Mouse (Mus musculus): ENCODE measurements around the gene Kiz. TPM values are rescaled to one million over a fixed set of nuclear protein-coding genes. Genes with fewer than 3 reads are reported as not detected.

The Kiz gene
- polyA plus RNA-seq, 1 experiment from 2014 or later = 33.8 TPM

GRCm38 (mm10) chr2:146838596-146839302, 16.9 kb upstream of the Kiz start:
- Histone ChIP-seq H3K4me3 (ENCODE audit: low read depth, low read length) (peak overlapping the region; percentile 27), H3K9ac (ENCODE audit: low read depth, low read length) (peak overlapping the region; percentile 44), H3K9me3 (ENCODE audit: control insufficient read depth, low read length) (no peaks in the 10 kb centered on the region), H3K27ac (ENCODE audit: low read depth, low read length) (no peak overlapping the region), H3K4me2 (replicated peaks; ENCODE audit: low read depth, low read length) (peak overlapping the region; percentile 29), H3K27me3 (ENCODE audit: control insufficient read depth, insufficient read depth, low read length) (peaks cover 78% of the 10 kb centered on the region), H3K4me1 (replicated peaks; ENCODE audit: control insufficient read depth, insufficient read depth, low read length) (peaks cover 11% of the 10 kb centered on the region; the same call in 1 of the 2 replicates), H3K36me3 (ENCODE audit: control insufficient read depth, insufficient read depth, low read length) (no peaks in the 10 kb centered on the region)
- under 1% methylated on average over 30 of the region's 30 CpGs for WGBS
- DNase-seq (ENCODE audit: low spot score) (peak; percentile 64), ATAC-seq (ENCODE audit: low FRiP score) (no peak)

GRCm38 (mm10) chr2:146839303-146840030, 16.2 kb upstream of the Kiz start:
- 2% methylated on average over 35 of the region's 36 CpGs for WGBS
- no peaks in the 10 kb centered on the region for H3K9me3 ChIP-seq (ENCODE audit: control insufficient read depth, low read length)
- ATAC-seq (ENCODE audit: low FRiP score) = no peak
- no peak overlapping the region for H3K9ac ChIP-seq (ENCODE audit: low read depth, low read length)
- H3K4me1 ChIP-seq (replicated peaks; ENCODE audit: control insufficient read depth, insufficient read depth, low read length) = peaks cover 7% of the 10 kb centered on the region; the same call in 1 of the 2 replicates
- no peak overlapping the region for H3K27ac ChIP-seq (ENCODE audit: low read depth, low read length)
- peaks cover 79% of the 10 kb centered on the region for H3K27me3 ChIP-seq (ENCODE audit: control insufficient read depth, insufficient read depth, low read length)
- no peaks in the 10 kb centered on the region for H3K36me3 ChIP-seq (ENCODE audit: control insufficient read depth, insufficient read depth, low read length)
- H3K4me3 ChIP-seq (ENCODE audit: low read depth, low read length) = peak overlapping the region; percentile 27
- DNase-seq (ENCODE audit: low spot score) = peak; percentile 65
- H3K4me2 ChIP-seq (replicated peaks; ENCODE audit: low read depth, low read length) = peak overlapping the region; percentile 29

GRCm38 (mm10) chr2:146847863-146848262, 7.8 kb upstream of the Kiz start:
- Histone ChIP-seq H3K36me3 (ENCODE audit: control insufficient read depth, insufficient read depth, low read length) (no peaks in the 10 kb centered on the region), H3K27ac (ENCODE audit: low read depth, low read length) (no peak overlapping the region), H3K4me1 (replicated peaks; ENCODE audit: control insufficient read depth, insufficient read depth, low read length) (no peaks in the 10 kb centered on the region), H3K9ac (ENCODE audit: low read depth, low read length) (no peak overlapping the region), H3K4me3 (ENCODE audit: low read depth, low read length) (no peak overlapping the region), H3K9me3 (ENCODE audit: control insufficient read depth, low read length) (no peaks in the 10 kb centered on the region), H3K27me3 (ENCODE audit: control insufficient read depth, insufficient read depth, low read length) (peaks cover 6% of the 10 kb centered on the region; the same call in 1 of the 2 replicates), H3K4me2 (replicated peaks; ENCODE audit: low read depth, low read length) (no peak overlapping the region)
- no peak for DNase-seq (ENCODE audit: low spot score)
- ATAC-seq (ENCODE audit: low FRiP score) = no peak
- WGBS = 90% methylated on average over 2 of the region's 2 CpGs

GRCm38 (mm10) chr2:146856120-146856519, 456 bp downstream of the Kiz start:
- 3% methylated on average over 11 of the region's 11 CpGs for WGBS
- Histone ChIP-seq H3K4me2 (replicated peaks; ENCODE audit: low read depth, low read length) (peak overlapping the region; percentile 83), H3K4me1 (replicated peaks; ENCODE audit: control insufficient read depth, insufficient read depth, low read length) (no peaks in the 10 kb centered on the region), H3K4me3 (ENCODE audit: low read depth, low read length) (peak overlapping the region; percentile 67), H3K27ac (ENCODE audit: low read depth, low read length) (peak overlapping the region; percentile 66), H3K27me3 (ENCODE audit: control insufficient read depth, insufficient read depth, low read length) (no peaks in the 10 kb centered on the region), H3K36me3 (ENCODE audit: control insufficient read depth, insufficient read depth, low read length) (no peaks in the 10 kb centered on the region), H3K9me3 (ENCODE audit: control insufficient read depth, low read length) (no peaks in the 10 kb centered on the region), H3K9ac (ENCODE audit: low read depth, low read length) (peak overlapping the region; percentile 70)
- ATAC-seq (ENCODE audit: low FRiP score) = no peak
- DNase-seq (ENCODE audit: low spot score) = peak; percentile 61

- Histone ChIP-seq H3K27me3 (ENCODE audit: control insufficient read depth, insufficient read depth, low read length) (no peaks in the 10 kb centered on the region), H3K4me3 (ENCODE audit: low read depth, low read length) (no peak overlapping the region), H3K9ac (ENCODE audit: low read depth, low read length) (no peak overlapping the region), H3K4me2 (replicated peaks; ENCODE audit: low read depth, low read length) (no peak overlapping the region), H3K4me1 (replicated peaks; ENCODE audit: control insufficient read depth, insufficient read depth, low read length) (no peaks in the 10 kb centered on the region), H3K27ac (ENCODE audit: low read depth, low read length) (no peak overlapping the region), H3K36me3 (ENCODE audit: control insufficient read depth, insufficient read depth, low read length) (no peaks in the 10 kb centered on the region), H3K9me3 (ENCODE audit: control insufficient read depth, low read length) (no peaks in the 10 kb centered on the region)
- ATAC-seq (ENCODE audit: low FRiP score) = no peak
- WGBS = 81% methylated on average over 4 of the region's 4 CpGs
- no peak for DNase-seq (ENCODE audit: low spot score)
Measured at GRCm38 (mm10) chr2:146856853-146857252, 1.2 kb downstream of the Kiz start.

- no peak for DNase-seq (ENCODE audit: low spot score)
- Histone ChIP-seq H3K9ac (ENCODE audit: low read depth, low read length) (no peak overlapping the region), H3K27ac (ENCODE audit: low read depth, low read length) (no peak overlapping the region), H3K4me1 (replicated peaks; ENCODE audit: control insufficient read depth, insufficient read depth, low read length) (no peaks in the 10 kb centered on the region), H3K27me3 (ENCODE audit: control insufficient read depth, insufficient read depth, low read length) (no peaks in the 10 kb centered on the region), H3K36me3 (ENCODE audit: control insufficient read depth, insufficient read depth, low read length) (no peaks in the 10 kb centered on the region), H3K4me3 (ENCODE audit: low read depth, low read length) (no peak overlapping the region), H3K4me2 (replicated peaks; ENCODE audit: low read depth, low read length) (no peak overlapping the region), H3K9me3 (ENCODE audit: control insufficient read depth, low read length) (no peaks in the 10 kb centered on the region)
- WGBS = 78% methylated on average over 3 of the region's 3 CpGs
- ATAC-seq (ENCODE audit: low FRiP score) = no peak
Measured at GRCm38 (mm10) chr2:146865781-146866180, 10.1 kb downstream of the Kiz start.

- DNase-seq (ENCODE audit: low spot score) = no peak
- no peak overlapping the region for H3K4me3 ChIP-seq (ENCODE audit: low read depth, low read length)
- no peaks in the 10 kb centered on the region for H3K36me3 ChIP-seq (ENCODE audit: control insufficient read depth, insufficient read depth, low read length)
- WGBS = 92% methylated on average over 8 of the region's 8 CpGs
- H3K27ac ChIP-seq (ENCODE audit: low read depth, low read length) = no peak overlapping the region
- H3K9ac ChIP-seq (ENCODE audit: low read depth, low read length) = no peak overlapping the region
- H3K4me2 ChIP-seq (replicated peaks; ENCODE audit: low read depth, low read length) = no peak overlapping the region
- no peaks in the 10 kb centered on the region for H3K4me1 ChIP-seq (replicated peaks; ENCODE audit: control insufficient read depth, insufficient read depth, low read length)
- H3K27me3 ChIP-seq (ENCODE audit: control insufficient read depth, insufficient read depth, low read length) = no peaks in the 10 kb centered on the region
- H3K9me3 ChIP-seq (ENCODE audit: control insufficient read depth, low read length) = no peaks in the 10 kb centered on the region
- no peak for ATAC-seq (ENCODE audit: low FRiP score)
Measured at GRCm38 (mm10) chr2:146871300-146872269, 15.9 kb downstream of the Kiz start.

- no peaks in the 10 kb centered on the region for H3K27me3 ChIP-seq (ENCODE audit: control insufficient read depth, insufficient read depth, low read length)
- no peaks in the 10 kb centered on the region for H3K9me3 ChIP-seq (ENCODE audit: control insufficient read depth, low read length)
- H3K36me3 ChIP-seq (ENCODE audit: control insufficient read depth, insufficient read depth, low read length) = no peaks in the 10 kb centered on the region
- H3K4me1 ChIP-seq (replicated peaks; ENCODE audit: control insufficient read depth, insufficient read depth, low read length) = no peaks in the 10 kb centered on the region
- ATAC-seq (ENCODE audit: low FRiP score) (no peak), DNase-seq (ENCODE audit: low spot score) (no peak)
- no peak overlapping the region for H3K4me3 ChIP-seq (ENCODE audit: low read depth, low read length)
- WGBS = 76% methylated on average over 3 of the region's 3 CpGs
- no peak overlapping the region for H3K9ac ChIP-seq (ENCODE audit: low read depth, low read length)
- H3K27ac ChIP-seq (ENCODE audit: low read depth, low read length) = no peak overlapping the region
- no peak overlapping the region for H3K4me2 ChIP-seq (replicated peaks; ENCODE audit: low read depth, low read length)
Measured at GRCm38 (mm10) chr2:146872697-146873096, 17.0 kb downstream of the Kiz start.

Measured in hindbrain, embryonic 11.5 days (tissue).